ENCODE assay signal across 23 mouse cellular contexts in the genomic region with DNA sequence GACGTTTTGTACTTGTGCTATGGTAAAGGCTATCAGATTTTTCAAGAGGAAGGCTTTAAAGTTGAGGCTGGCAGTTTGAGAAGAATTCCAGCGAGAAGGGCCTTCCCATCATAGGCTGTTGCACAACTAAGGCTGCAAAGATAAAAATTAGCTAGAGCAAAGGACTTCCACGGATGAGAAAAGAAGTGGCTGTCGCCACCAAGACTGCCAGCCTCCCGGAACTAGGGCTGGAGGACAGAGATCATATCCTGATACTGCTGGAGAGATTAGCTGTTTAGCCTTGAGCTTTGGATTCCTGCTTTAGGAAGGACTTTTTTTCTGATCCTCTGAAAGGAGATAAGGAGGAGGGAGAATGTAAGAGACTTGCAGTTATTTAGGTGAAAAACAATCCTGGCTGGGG. TPM values are rescaled to one million over a fixed set of nuclear protein-coding genes. Genes with fewer than 3 reads are reported as not detected.
DNase-seq lines count a peak whose midpoint lies in the region.
"Had no signal": no experiment of that assay in that cellular context is flagged by ENCODE, and none has a peak within 500 bp of the region (broad histone marks: within the 10 kb centered on the region; RNA-seq: fewer than 3 reads in every experiment).

No protein-coding gene starts in this region.

- DNase-seq in adrenal gland, adult (ENCODE audit: inconsistent age in 2 of 2, low spot score in 1 of 2) = peak; percentile 42 to 79
- DNase-seq in adrenal gland, adult 18-20 months (ENCODE audit: low spot score in 2 of 2) = no peak
- DNase-seq in kidney, adult 9 months = peak; percentile 33
- DNase-seq in kidney, adult 11 months = no peak
- peak; percentile 6 for DNase-seq in ovary, adult 18-20 months (ENCODE audit: low spot score)
- no peak for DNase-seq in ovary, postnatal 14 days (ENCODE audit: low spot score)
- DNase-seq in right cerebral cortex, postnatal 25 days = no peak
- DNase-seq: cerebellum, adult 11-12 months; cerebellum, adult 9-11 months; embryo, embryonic 11 days; gastrocnemius, postnatal 14 days; kidney, postnatal 4 days; left cerebral cortex, postnatal 4 days; liver, embryonic 13.5 days; right cerebral cortex, adult 18-20 months; right cerebral cortex, postnatal 4 days; thymus, postnatal 4 days had no signal

RNA-seq across cellular contexts. Expression of a gene that starts 28.4 kb away (rescaled TPM):
- total RNA-seq in adrenal gland, adult 18-20 months (2021) = 10 to 100 TPM; 93.7 to 98.4 TPM

RNA-seq across cellular contexts. Expression of a gene that starts 31.4 kb away (rescaled TPM):
- total RNA-seq in adrenal gland, adult 18-20 months (2021) = not detected
- total RNA-seq: CH12.LX; granulocyte monocyte progenitor cell, adult 5-6 weeks; heart, postnatal 25 days; layer of hippocampus, adult 8-10 months; layer of hippocampus, postnatal 25 days; left cerebral cortex, adult 8-10 months; left cerebral cortex, postnatal 4 days had no signal

Comparison
In these comparisons a context has a peak if more than half of its experiments do, and no peak if none do; other contexts are left out.
1. DNase-seq: peak in adrenal gland, adult (2 of 2), kidney, adult 9 months (single experiment) and ovary, adult 18-20 months (single experiment); none in adrenal gland, adult 18-20 months (0 of 2), kidney, adult 11 months (single experiment), ovary, postnatal 14 days (single experiment) and right cerebral cortex, postnatal 25 days (single experiment).